Mouse (Mus musculus) heart, adult 2 months (tissue): ENCODE measurements around the gene Rnf145.

Experiments
- CTCF ChIP-seq: fragments of 200-600 bp; IDR thresholded peaks from 2 replicates; pipeline ENCODE4 v1.8.1; 2022; ENCODE audit warnings: antibody characterized with exemption, mild to moderate bottlenecking, moderate library complexity
- EP300 ChIP-seq: fragments of 200-500 bp; IDR thresholded peaks from 2 replicates; pipeline ENCODE4 v1.6.1; 2011; ENCODE audit warnings: low read depth, low read length, control low read depth; ENCODE audit not compliant: insufficient read depth
- POLR2A ChIP-seq: fragments of 200-500 bp; IDR thresholded peaks from 2 replicates; pipeline ENCODE4 v1.6.1; 2011; ENCODE audit warnings: mild to moderate bottlenecking, low read depth, low read length, control low read depth; ENCODE audit not compliant: insufficient read depth

- TF ChIP-seq POLR2A (no peak), CTCF (no peak), EP300 (no peak)
Observed at GRCm38 (mm10) chr11:44554339-44554738, 35.6 kb downstream of the Rnf145 start.
